Mouse (Mus musculus): Measurements from ENCODE around the gene 2310011J03Rik. TPM values are rescaled to one million over a fixed set of nuclear protein-coding genes. Genes with fewer than 3 reads are reported as not detected.

Gene 2310011J03Rik
- total and polyA plus RNA-seq, 3 experiments = 34.6 to 46.8 (median 37.5) TPM

DNA sequence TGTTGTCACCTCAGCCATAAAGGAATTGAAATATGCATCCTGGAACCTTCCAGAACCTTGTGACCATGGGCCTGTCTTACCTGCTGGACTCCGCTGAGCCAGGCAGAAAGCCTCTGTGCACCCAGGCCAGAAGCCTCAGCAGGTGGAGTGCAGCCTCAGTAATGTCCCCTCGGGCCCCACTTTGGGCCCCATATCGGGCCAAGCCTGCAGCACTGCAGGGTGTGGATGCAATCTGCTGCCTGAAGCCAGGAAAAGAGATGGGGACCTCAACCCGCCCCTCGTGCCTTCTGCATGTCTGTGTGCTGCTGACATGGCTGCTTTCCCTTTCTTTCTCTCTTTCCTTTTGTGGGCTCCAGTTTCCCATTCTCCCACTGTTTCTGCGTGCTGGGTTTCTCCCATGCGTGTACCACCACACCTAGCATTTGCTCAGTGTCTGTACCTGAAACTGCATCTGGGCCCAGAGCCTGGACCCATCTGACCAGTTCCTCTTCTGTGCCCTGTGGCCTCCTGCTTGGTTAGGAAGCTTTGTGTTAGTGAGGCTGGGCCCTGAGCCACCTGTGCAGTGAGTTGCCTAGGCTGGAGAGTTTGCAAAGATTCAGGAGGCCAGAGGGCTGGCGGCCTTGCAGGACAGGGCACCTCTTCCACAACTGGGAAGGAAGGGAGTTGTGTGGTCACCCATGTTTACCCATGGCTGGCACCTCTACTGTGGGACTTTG lies 48.3 kb downstream of the 2310011J03Rik start:
- no peak overlapping the region for H3K9ac ChIP-seq (ENCODE audit: insufficient read depth, low read depth)
- dilution Hi-C loops (cut with MboI; ENCODE audit: extremely low pct_ligation_motif_present, extremely low pct_unique_long_range_greater_than_20kb, low sequenced_read_pairs) = no loop called here
- 0 out of 2 replicates have a peak overlapping the region, but pooled peaks have one; percentile 2 for H3K4me2 ChIP-seq (ENCODE audit: insufficient read depth, low read depth, poor library complexity, severe bottlenecking)

DNA sequence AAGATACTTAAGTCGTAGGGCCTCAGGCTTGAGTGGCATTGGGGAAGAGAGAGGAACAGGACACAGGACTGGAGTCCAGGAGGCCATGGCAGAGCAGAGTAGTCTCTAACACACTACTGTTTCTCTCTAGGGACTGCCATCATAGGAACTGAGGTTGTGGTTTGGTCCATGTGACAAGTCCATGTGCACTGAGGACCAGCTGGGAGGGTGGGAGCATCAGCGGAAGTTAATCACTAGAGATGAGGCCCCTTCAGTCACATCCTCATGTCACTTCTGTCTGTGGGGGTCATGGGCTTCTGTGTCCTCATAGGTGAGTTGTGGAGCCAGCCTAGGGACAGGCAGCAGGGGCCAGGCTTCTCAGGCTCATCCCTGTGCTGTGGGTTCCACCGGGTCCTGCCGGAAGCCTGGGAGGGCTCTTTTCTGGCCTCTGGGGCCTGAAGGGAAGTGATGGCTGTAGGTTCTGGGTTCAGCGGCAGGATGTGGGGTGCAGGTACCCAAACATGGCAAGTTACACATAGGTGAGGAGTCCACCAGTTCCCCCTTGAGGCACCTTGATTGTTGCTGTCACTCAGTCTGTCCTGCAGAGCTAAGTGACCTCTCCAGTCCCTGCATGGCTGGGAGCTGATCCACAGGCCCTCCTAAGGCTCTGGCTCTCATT lies 49.0 kb downstream of the 2310011J03Rik start:
- H3K79me2 ChIP-seq (replicated peaks; ENCODE audit: control insufficient read depth, extremely low read depth, insufficient read depth, poor library complexity, severe bottlenecking) = peaks cover 85% of the 10 kb centered on the region
- H3K9ac ChIP-seq (ENCODE audit: insufficient read depth, low read depth) = 0 out of 2 replicates have a peak overlapping the region, but pooled peaks have one; percentile 10
- H3K36me3 ChIP-seq (replicated peaks in 1 of 2; ENCODE audit: control insufficient read depth in 1 of 2, insufficient read depth in 1 of 2, low read length in 1 of 2) = peaks cover 44 to 79% of the 10 kb centered on the region in 2 experiments
- H3K27me3 ChIP-seq (replicated peaks) = no peaks in the 10 kb centered on the region
- DNase-seq (ENCODE audit: extremely low read depth) = peak; percentile 67
- dilution Hi-C loops (cut with MboI; ENCODE audit: extremely low pct_ligation_motif_present, extremely low pct_unique_long_range_greater_than_20kb, low sequenced_read_pairs) (no loop called here), in situ Hi-C loops (cut with MboI; ENCODE audit: low pct_ligation_motif_present, low pct_unique_long_range_greater_than_20kb, low sequenced_read_pairs) (no loop called here)
- no peaks in the 10 kb centered on the region for H3K9me3 ChIP-seq (replicated peaks; ENCODE audit: low read length)
- peak overlapping the region; percentile 50 for H3K27ac ChIP-seq (ENCODE audit: insufficient read depth, low read depth)
- H3K4me2 ChIP-seq (ENCODE audit: insufficient read depth, low read depth, poor library complexity, severe bottlenecking) = 0 out of 2 replicates have a peak overlapping the region, but pooled peaks have one; percentile 5
- H3K4me3 ChIP-seq (replicated peaks in 1 of 3; ENCODE audit: low read depth in 2 of 3, low read length in 2 of 3, poor library complexity in 1 of 3) = peak overlapping the region in 1 of 3 experiments; percentile 9
- H3K4me1 ChIP-seq (ENCODE audit: control insufficient read depth in 1 of 2, insufficient read depth in 2 of 2) = peaks cover 45 to 74% of the 10 kb centered on the region in 2 experiments
- TF ChIP-seq RAD21 (IDR thresholded peaks at IDR 0.05; ENCODE audit: low read depth, low read length) = no peak
- no peak for TF ChIP-seq POLR2AphosphoS2 (IDR thresholded peaks at IDR 0.05; ENCODE audit: low read depth, low read length)
- TF ChIP-seq RCOR1 (conservative IDR thresholded peaks at IDR 0.05; ENCODE audit: low read depth, low read length) = no peak
- no peak for TF ChIP-seq JUND (conservative IDR thresholded peaks at IDR 0.05; ENCODE audit: low read depth, low read length)
- TF ChIP-seq IRF4 (IDR thresholded peaks at IDR 0.05; ENCODE audit: low read depth, low read length) = no peak
- no peak for TF ChIP-seq ZNF384 (IDR thresholded peaks at IDR 0.05; ENCODE audit: low read depth, low read length)
- TF ChIP-seq MXI1 (IDR thresholded peaks at IDR 0.05; ENCODE audit: low read depth, low read length) = peak; percentile 85
- no peak for TF ChIP-seq ZKSCAN1 (IDR thresholded peaks at IDR 0.05; ENCODE audit: borderline replicate concordance, low read depth, low read length)
- TF ChIP-seq NELFE (IDR thresholded peaks at IDR 0.05; ENCODE audit: low read depth, low read length) = no peak
- TF ChIP-seq POLR2A (IDR thresholded peaks at IDR 0.05; ENCODE audit: low read depth, low read length) = no peak
- peak; percentile 70 for TF ChIP-seq BHLHE40 (IDR thresholded peaks at IDR 0.05; ENCODE audit: low read depth, low read length)
- TF ChIP-seq SIN3A (IDR thresholded peaks at IDR 0.05; ENCODE audit: low read length) = peak; percentile 36; the same call in 1 of the 2 replicates
- TF ChIP-seq ZC3H11A (IDR thresholded peaks at IDR 0.05; ENCODE audit: low read depth, low read length) = no peak
- TF ChIP-seq E2F4 (IDR thresholded peaks at IDR 0.05; ENCODE audit: insufficient replicate concordance, low read depth, low read length) = no peak
- no peak for TF ChIP-seq SMC3 (IDR thresholded peaks at IDR 0.05; ENCODE audit: low read depth, low read length)
- no peak for TF ChIP-seq TBP (conservative IDR thresholded peaks at IDR 0.05; ENCODE audit: low read depth, low read length)
- TF ChIP-seq CHD2 (IDR thresholded peaks at IDR 0.05; ENCODE audit: low read length) = no peak
- TF ChIP-seq JUN (IDR thresholded peaks at IDR 0.05; ENCODE audit: insufficient read depth, low read depth, low read length) = no peak
- no peak for TF ChIP-seq USF1 (IDR thresholded peaks at IDR 0.05; ENCODE audit: low read depth, low read length)
- TF ChIP-seq ETS1 (conservative IDR thresholded peaks at IDR 0.05; ENCODE audit: low read depth, low read length) = peak; percentile 66
- TF ChIP-seq ZMIZ1 (IDR thresholded peaks at IDR 0.05; ENCODE audit: low read depth, low read length) = no peak
- no peak for TF ChIP-seq USF2 (conservative IDR thresholded peaks at IDR 0.05; ENCODE audit: low read depth, low read length)
- TF ChIP-seq MAX (IDR thresholded peaks at IDR 0.05; ENCODE audit: low read length) = peak; percentile 76
- peak; percentile 72 for TF ChIP-seq MYC (IDR thresholded peaks at IDR 0.05; ENCODE audit: low read depth, low read length)
- TF ChIP-seq EP300 (IDR thresholded peaks at IDR 0.05; ENCODE audit: low read length) = 0 out of 2 replicates have a peak, but pooled peaks have one; percentile 11
- TF ChIP-seq TCF12 (IDR thresholded peaks at IDR 0.05; ENCODE audit: low read depth, low read length) = no peak
- no peak for TF ChIP-seq UBTF (IDR thresholded peaks at IDR 0.05; ENCODE audit: low read depth, low read length)
- TF ChIP-seq HCFC1 (IDR thresholded peaks at IDR 0.05; ENCODE audit: low read depth, low read length) = no peak

More for the DNA sequence above, 48.3 kb downstream of the 2310011J03Rik start:
- no peak overlapping the region for H3K4me3 ChIP-seq (replicated peaks in 1 of 3; ENCODE audit: low read depth in 2 of 3, low read length in 2 of 3, poor library complexity in 1 of 3)
- TF ChIP-seq TCF12 (IDR thresholded peaks at IDR 0.05; ENCODE audit: low read depth, low read length) = peak; percentile 50; the same call in 1 of the 2 replicates
- no peak for TF ChIP-seq BHLHE40 (IDR thresholded peaks at IDR 0.05; ENCODE audit: low read depth, low read length)
- no peak for TF ChIP-seq KAT2A (IDR thresholded peaks at IDR 0.05; ENCODE audit: insufficient replicate concordance, low read length)
- 0 out of 2 replicates have a peak, but pooled peaks have one; percentile 31 for TF ChIP-seq RCOR1 (conservative IDR thresholded peaks at IDR 0.05; ENCODE audit: low read depth, low read length)
- TF ChIP-seq MAFK (IDR thresholded peaks at IDR 0.05; ENCODE audit: insufficient replicate concordance, low read length) = no peak
- no peak for TF ChIP-seq NRF1 (IDR thresholded peaks at IDR 0.05; ENCODE audit: low read depth, low read length)
- TF ChIP-seq EP300 (IDR thresholded peaks at IDR 0.05; ENCODE audit: low read length) = peak; percentile 69
- peak; percentile 67 for TF ChIP-seq IRF4 (IDR thresholded peaks at IDR 0.05; ENCODE audit: low read depth, low read length)
- peaks cover 48 to 82% of the 10 kb centered on the region in 2 experiments for H3K36me3 ChIP-seq (replicated peaks in 1 of 2; ENCODE audit: control insufficient read depth in 1 of 2, insufficient read depth in 1 of 2, low read length in 1 of 2)
- in situ Hi-C loops (cut with MboI; ENCODE audit: low pct_ligation_motif_present, low pct_unique_long_range_greater_than_20kb, low sequenced_read_pairs) = no loop called here
- peaks cover 78% of the 10 kb centered on the region for H3K79me2 ChIP-seq (replicated peaks; ENCODE audit: control insufficient read depth, extremely low read depth, insufficient read depth, poor library complexity, severe bottlenecking)
- H3K4me1 ChIP-seq (ENCODE audit: control insufficient read depth in 1 of 2, insufficient read depth in 2 of 2) = peaks cover 45 to 68% of the 10 kb centered on the region in 2 experiments
- H3K9me3 ChIP-seq (replicated peaks; ENCODE audit: low read length) = no peaks in the 10 kb centered on the region
- peak overlapping the region; percentile 50 for H3K27ac ChIP-seq (ENCODE audit: insufficient read depth, low read depth)
- no peak for DNase-seq (ENCODE audit: extremely low read depth)
- H3K27me3 ChIP-seq (replicated peaks) = no peaks in the 10 kb centered on the region

Measured in CH12.LX (cell line).